Mouse (Mus musculus): ENCODE results near the gene Pkhd1. TPM values are rescaled to one million over a fixed set of nuclear protein-coding genes. Genes with fewer than 3 reads are reported as not detected.
"Not testable (repeated sequence)": the region's sequence is repeated elsewhere in the genome, so short reads cannot be mapped to it uniquely, and the experiment has no call there.

The Pkhd1 gene
- polyA plus RNA-seq, 1 experiment = not detected

DNA sequence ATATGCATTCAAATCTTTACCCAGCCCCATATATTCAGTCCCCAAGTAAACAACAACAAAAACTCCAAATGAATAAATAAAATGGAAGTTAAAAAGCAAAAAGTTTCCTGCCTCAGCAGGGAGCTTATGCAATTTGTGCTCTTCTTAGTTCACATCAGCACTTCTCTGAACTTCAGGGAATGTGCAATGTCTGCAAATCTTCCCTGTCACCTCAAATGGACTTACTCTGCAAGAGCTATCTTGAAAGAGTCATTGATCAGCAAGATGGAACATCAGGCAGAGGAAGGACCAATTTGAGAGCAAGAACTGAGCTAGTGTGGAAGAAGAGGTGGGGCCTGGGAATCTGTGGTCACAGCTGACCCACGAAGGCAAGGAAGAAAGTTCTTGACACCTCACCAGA is 163.2 kb downstream of the Pkhd1 start:
- Histone ChIP-seq H3K27me3 (ENCODE audit: control insufficient read depth, insufficient read depth, low read length, poor library complexity, severe bottlenecking) (no peaks in the 10 kb centered on the region), H3K9me3 (replicated peaks; ENCODE audit: control insufficient read depth, insufficient read depth, low read length, poor library complexity, severe bottlenecking) (no peaks in the 10 kb centered on the region), H3K27ac (ENCODE audit: insufficient read depth, low read length) (no peak overlapping the region), H3K4me1 (ENCODE audit: control insufficient read depth, insufficient read depth, low read length) (no peaks in the 10 kb centered on the region), H3K4me3 (ENCODE audit: low read depth, low read length) (no peak overlapping the region), H3K36me3 (ENCODE audit: control insufficient read depth, insufficient read depth, low read length, poor library complexity, severe bottlenecking) (no peaks in the 10 kb centered on the region), H3K9ac (ENCODE audit: low read depth, poor library complexity, severe bottlenecking) (no peak overlapping the region)
- TF ChIP-seq CTCF (IDR thresholded peaks at IDR 0.05; ENCODE audit: low read depth, low read length) (no peak), POLR2A (IDR thresholded peaks at IDR 0.05; ENCODE audit: insufficient read depth, low read length) (no peak), EP300 (IDR thresholded peaks at IDR 0.05; ENCODE audit: insufficient read depth, low read depth, low read length) (no peak)

DNA sequence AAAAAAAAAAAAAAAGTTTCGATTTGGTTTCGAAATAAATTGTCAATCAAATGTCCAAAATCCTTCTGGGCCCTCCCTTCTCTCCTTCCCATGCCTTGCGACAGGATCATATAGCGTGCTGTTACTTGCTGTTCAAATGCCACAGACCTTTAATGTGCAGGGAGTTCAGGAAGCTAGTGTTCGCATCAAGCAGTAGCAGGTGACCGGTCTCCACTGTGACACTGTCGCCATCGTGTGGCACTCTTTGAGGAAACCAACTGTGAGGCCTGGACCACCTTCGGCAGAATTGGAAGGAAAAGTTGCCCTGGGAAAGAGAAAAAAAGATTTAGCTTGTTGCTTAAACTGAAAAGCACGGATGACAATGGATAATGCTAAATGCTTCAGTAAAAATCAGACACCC is 167.8 kb downstream of the Pkhd1 start:
- Histone ChIP-seq H3K9me3 (replicated peaks; ENCODE audit: control insufficient read depth, insufficient read depth, low read length, poor library complexity, severe bottlenecking) (no peaks in the 10 kb centered on the region), H3K9ac (ENCODE audit: low read depth, poor library complexity, severe bottlenecking) (no peak overlapping the region), H3K4me3 (ENCODE audit: low read depth, low read length) (no peak overlapping the region), H3K27ac (ENCODE audit: insufficient read depth, low read length) (no peak overlapping the region), H3K4me1 (ENCODE audit: control insufficient read depth, insufficient read depth, low read length) (no peaks in the 10 kb centered on the region), H3K36me3 (ENCODE audit: control insufficient read depth, insufficient read depth, low read length, poor library complexity, severe bottlenecking) (no peaks in the 10 kb centered on the region), H3K27me3 (ENCODE audit: control insufficient read depth, insufficient read depth, low read length, poor library complexity, severe bottlenecking) (no peaks in the 10 kb centered on the region; the same call in 1 of the 2 replicates)
- TF ChIP-seq POLR2A (IDR thresholded peaks at IDR 0.05; ENCODE audit: insufficient read depth, low read length) (no peak), CTCF (IDR thresholded peaks at IDR 0.05; ENCODE audit: low read depth, low read length) (peak; percentile 75)

GRCm38 (mm10) chr1:20432026-20432425 is 185.8 kb downstream of the Pkhd1 start:
- H3K4me3 ChIP-seq (ENCODE audit: low read depth, low read length) = peak overlapping the region; percentile 60
- not testable (repeated sequence) for H3K27ac ChIP-seq (ENCODE audit: insufficient read depth, low read length); H3K9ac ChIP-seq (ENCODE audit: low read depth, poor library complexity, severe bottlenecking); H3K36me3 ChIP-seq (ENCODE audit: control insufficient read depth, insufficient read depth, low read length, poor library complexity, severe bottlenecking); H3K27me3 ChIP-seq (ENCODE audit: control insufficient read depth, insufficient read depth, low read length, poor library complexity, severe bottlenecking); H3K4me1 ChIP-seq (ENCODE audit: control insufficient read depth, insufficient read depth, low read length)
- peaks cover 11% of the 10 kb centered on the region for H3K9me3 ChIP-seq (replicated peaks; ENCODE audit: control insufficient read depth, insufficient read depth, low read length, poor library complexity, severe bottlenecking)

DNA sequence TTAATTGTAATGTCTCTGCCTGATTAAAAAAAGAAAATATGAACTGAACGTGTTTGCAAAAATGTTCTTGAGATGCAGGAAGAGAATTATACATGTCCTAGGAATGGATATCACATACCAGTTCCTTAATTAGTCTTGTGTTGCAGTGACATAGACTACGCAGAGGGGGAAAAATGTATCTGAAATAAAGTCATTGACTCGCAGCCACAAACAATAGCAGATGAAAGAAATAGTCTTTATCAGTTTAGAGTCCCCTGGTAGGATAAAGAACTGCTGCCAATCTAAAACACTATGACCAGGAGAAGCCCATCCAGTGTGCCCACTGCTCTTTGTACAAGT is 188.8 kb downstream of the Pkhd1 start:
- Histone ChIP-seq H3K4me1 (ENCODE audit: control insufficient read depth, insufficient read depth, low read length) (no peaks in the 10 kb centered on the region), H3K9me3 (replicated peaks; ENCODE audit: control insufficient read depth, insufficient read depth, low read length, poor library complexity, severe bottlenecking) (peaks cover 11% of the 10 kb centered on the region), H3K9ac (ENCODE audit: low read depth, poor library complexity, severe bottlenecking) (no peak overlapping the region), H3K36me3 (ENCODE audit: control insufficient read depth, insufficient read depth, low read length, poor library complexity, severe bottlenecking) (no peaks in the 10 kb centered on the region), H3K27me3 (ENCODE audit: control insufficient read depth, insufficient read depth, low read length, poor library complexity, severe bottlenecking) (no peaks in the 10 kb centered on the region; the same call in 1 of the 2 replicates), H3K27ac (ENCODE audit: insufficient read depth, low read length) (no peak overlapping the region), H3K4me3 (ENCODE audit: low read depth, low read length) (no peak overlapping the region)
- no peak for TF ChIP-seq POLR2A (IDR thresholded peaks at IDR 0.05; ENCODE audit: insufficient read depth, low read length)
- no peak for TF ChIP-seq EP300 (IDR thresholded peaks at IDR 0.05; ENCODE audit: insufficient read depth, low read depth, low read length)
- TF ChIP-seq CTCF (IDR thresholded peaks at IDR 0.05; ENCODE audit: low read depth, low read length) = no peak

DNA sequence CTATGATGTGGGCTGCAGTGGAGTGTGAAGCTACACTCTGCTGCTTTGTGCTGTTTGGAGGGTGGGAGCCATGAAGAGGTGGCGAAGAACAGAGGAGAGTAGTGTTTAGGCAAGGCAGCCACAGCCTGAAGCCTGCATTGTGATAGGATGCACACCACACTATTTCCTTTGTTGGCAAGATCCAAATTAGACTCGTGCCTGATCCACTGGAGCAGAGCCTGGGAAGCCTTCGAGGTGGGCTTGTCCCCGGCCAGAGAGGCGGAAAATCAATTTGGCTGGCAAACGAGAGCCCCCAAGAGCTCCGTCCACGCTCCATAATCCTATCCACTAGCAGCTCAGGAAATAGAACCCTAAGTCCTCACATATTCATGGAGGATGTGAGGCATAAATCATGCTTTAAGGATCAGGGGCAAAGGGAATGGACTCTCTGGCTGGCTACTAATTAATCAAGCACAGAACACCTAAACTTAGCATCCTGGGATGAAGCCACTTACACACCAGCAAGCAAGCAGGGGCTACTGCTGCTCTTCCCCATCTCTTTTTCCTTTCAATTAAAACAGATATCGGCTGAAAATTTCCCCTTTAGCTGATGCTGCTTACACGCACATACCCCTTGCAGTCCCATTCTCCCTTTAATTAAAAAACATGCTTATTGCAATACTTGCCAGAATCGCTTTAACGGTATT is 189.4 kb downstream of the Pkhd1 start:
- no peak overlapping the region for H3K4me3 ChIP-seq (ENCODE audit: low read depth, low read length)
- TF ChIP-seq EP300 (IDR thresholded peaks at IDR 0.05; ENCODE audit: insufficient read depth, low read depth, low read length) = no peak
- no peak for TF ChIP-seq POLR2A (IDR thresholded peaks at IDR 0.05; ENCODE audit: insufficient read depth, low read length)
- no peak for TF ChIP-seq CTCF (IDR thresholded peaks at IDR 0.05; ENCODE audit: low read depth, low read length)
- no peaks in the 10 kb centered on the region; the same call in 1 of the 2 replicates for H3K27me3 ChIP-seq (ENCODE audit: control insufficient read depth, insufficient read depth, low read length, poor library complexity, severe bottlenecking)
- no peak overlapping the region for H3K9ac ChIP-seq (ENCODE audit: low read depth, poor library complexity, severe bottlenecking)
- H3K27ac ChIP-seq (ENCODE audit: insufficient read depth, low read length) = no peak overlapping the region
- H3K36me3 ChIP-seq (ENCODE audit: control insufficient read depth, insufficient read depth, low read length, poor library complexity, severe bottlenecking) = no peaks in the 10 kb centered on the region
- H3K9me3 ChIP-seq (replicated peaks; ENCODE audit: control insufficient read depth, insufficient read depth, low read length, poor library complexity, severe bottlenecking) = peaks cover 11% of the 10 kb centered on the region
- no peaks in the 10 kb centered on the region for H3K4me1 ChIP-seq (ENCODE audit: control insufficient read depth, insufficient read depth, low read length)

DNA sequence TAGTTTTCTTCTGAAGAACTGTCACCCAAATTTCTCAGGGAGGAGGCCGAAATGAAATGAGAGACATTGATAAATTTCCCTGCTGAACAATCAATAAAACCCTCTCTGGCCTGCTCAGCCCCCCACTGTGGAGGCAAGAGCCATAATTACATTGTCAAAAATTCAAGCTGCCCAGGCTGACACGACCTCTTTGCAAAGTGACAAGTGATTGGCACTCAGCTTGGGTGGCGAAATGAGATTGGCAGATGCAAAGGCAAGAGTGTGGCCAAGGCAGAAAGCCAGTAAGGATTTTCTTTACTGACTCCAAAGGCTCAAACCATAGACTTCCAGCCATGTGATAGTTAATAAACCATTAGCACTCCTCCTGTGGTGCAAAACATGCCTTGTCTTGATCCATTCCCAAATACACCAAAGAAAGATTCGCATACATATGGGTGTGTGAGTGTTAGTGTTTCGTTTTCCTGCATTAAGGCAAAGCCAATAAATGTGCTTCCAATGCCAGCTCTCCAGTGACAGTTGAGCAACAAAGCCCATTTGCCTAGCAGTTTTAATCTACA is 208.4 kb downstream of the Pkhd1 start:
- TF ChIP-seq CTCF (IDR thresholded peaks at IDR 0.05; ENCODE audit: low read depth, low read length) = no peak
- TF ChIP-seq EP300 (IDR thresholded peaks at IDR 0.05; ENCODE audit: insufficient read depth, low read depth, low read length) = no peak
- no peak for TF ChIP-seq POLR2A (IDR thresholded peaks at IDR 0.05; ENCODE audit: insufficient read depth, low read length)
- Histone ChIP-seq H3K9ac (ENCODE audit: low read depth, poor library complexity, severe bottlenecking) (no peak overlapping the region), H3K36me3 (ENCODE audit: control insufficient read depth, insufficient read depth, low read length, poor library complexity, severe bottlenecking) (no peaks in the 10 kb centered on the region), H3K27ac (ENCODE audit: insufficient read depth, low read length) (no peak overlapping the region), H3K9me3 (replicated peaks; ENCODE audit: control insufficient read depth, insufficient read depth, low read length, poor library complexity, severe bottlenecking) (no peaks in the 10 kb centered on the region), H3K27me3 (ENCODE audit: control insufficient read depth, insufficient read depth, low read length, poor library complexity, severe bottlenecking) (no peaks in the 10 kb centered on the region), H3K4me3 (ENCODE audit: low read depth, low read length) (no peak overlapping the region), H3K4me1 (ENCODE audit: control insufficient read depth, insufficient read depth, low read length) (no peaks in the 10 kb centered on the region)
